Mouse (Mus musculus): Measurements from ENCODE around the gene Chil1. TPM values are rescaled to one million over a fixed set of nuclear protein-coding genes. Genes with fewer than 3 reads are reported as not detected.

Gene Chil1
- 4.5 and 6.2 TPM in 2 replicates for total RNA-seq (2014; rRNA removed)
- polyA plus RNA-seq (2015; fragmentation: Nextera tagmentation; extraction: Ambion mirVana), result 3.1 and 4.1 TPM in 2 replicates

DNA sequence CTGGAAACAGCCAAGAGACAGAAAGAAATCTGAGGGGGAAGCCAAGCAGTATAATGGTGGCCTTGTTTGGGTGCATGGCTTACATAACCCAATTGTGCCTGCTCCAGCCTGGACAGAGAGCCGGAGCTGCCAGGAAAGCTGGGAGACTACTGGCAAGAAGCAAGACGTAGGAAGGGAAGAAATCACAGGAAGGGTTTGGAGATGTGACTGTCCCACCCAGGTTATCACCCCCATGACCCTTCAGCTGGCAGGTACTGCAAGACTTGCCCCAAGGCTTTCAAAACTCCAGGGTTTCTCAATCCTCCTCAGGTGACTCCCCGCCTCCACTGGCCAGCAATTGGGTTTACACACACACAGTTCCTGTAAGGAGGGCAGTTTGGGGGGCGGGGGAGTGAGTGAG, at the start of gene Chil1:
Gene Chil1 (plus strand): TSS at position 152 of the 400 bp plus-strand sequence.
- no peaks in the 10 kb centered on the region for H3K36me3 ChIP-seq (ENCODE audit: insufficient read depth, low read length)
- H3K9me3 ChIP-seq (ENCODE audit: low read length), result no peaks in the 10 kb centered on the region
- peak; percentile 12 for DNase-seq (ENCODE audit: low spot score)
- WGBS, result 54% methylated on average over 4 of the region's 4 CpGs
- no peak for TF ChIP-seq CTCF (IDR thresholded peaks at IDR 0.05; ENCODE audit: low read depth)
- no peaks in the 10 kb centered on the region for H3K4me1 ChIP-seq (ENCODE audit: insufficient read depth, low read length)
- H3K4me3 ChIP-seq (ENCODE audit: low read length), result no peak within 1 kb of the TSS
- H3K27ac ChIP-seq, result peak within 1 kb of the TSS; percentile 7; the same call in 1 of the 2 replicates
- no peak within 1 kb of the TSS for H3K4me2 ChIP-seq (ENCODE audit: low read depth, low read length)
- ATAC-seq, result peak; percentile 29; the same call in 1 of the 2 replicates
- no peak within 1 kb of the TSS for H3K9ac ChIP-seq (replicated peaks; ENCODE audit: low read length)
- H3K27me3 ChIP-seq (ENCODE audit: insufficient read depth, low read length), result no peaks in the 10 kb centered on the region

GRCm38 (mm10) chr1:134133316-134133715, 48.7 kb upstream of the Chil1 start:
- H3K4me1 ChIP-seq (ENCODE audit: insufficient read depth, low read length), result no peaks in the 10 kb centered on the region
- no peak overlapping the region for H3K4me3 ChIP-seq (ENCODE audit: low read length)
- WGBS, result 56% methylated on average over 11 of the region's 11 CpGs
- no peak for ATAC-seq
- no peak overlapping the region for H3K27ac ChIP-seq
- no peak for TF ChIP-seq CTCF (IDR thresholded peaks at IDR 0.05; ENCODE audit: low read depth)
- DNase-seq (ENCODE audit: low spot score), result no peak
- no peak overlapping the region for H3K9ac ChIP-seq (replicated peaks; ENCODE audit: low read length)
- no peaks in the 10 kb centered on the region for H3K9me3 ChIP-seq (ENCODE audit: low read length)
- H3K27me3 ChIP-seq (ENCODE audit: insufficient read depth, low read length), result no peaks in the 10 kb centered on the region
- no peak overlapping the region for H3K4me2 ChIP-seq (ENCODE audit: low read depth, low read length)
- no peaks in the 10 kb centered on the region for H3K36me3 ChIP-seq (ENCODE audit: insufficient read depth, low read length)

GRCm38 (mm10) chr1:134136351-134136750, 45.6 kb upstream of the Chil1 start:
- WGBS, result 62% methylated on average over 3 of the region's 3 CpGs
- H3K4me3 ChIP-seq (ENCODE audit: low read length), result no peak overlapping the region
- TF ChIP-seq CTCF (IDR thresholded peaks at IDR 0.05; ENCODE audit: low read depth), result no peak
- no peaks in the 10 kb centered on the region for H3K4me1 ChIP-seq (ENCODE audit: insufficient read depth, low read length)
- H3K4me2 ChIP-seq (ENCODE audit: low read depth, low read length), result no peak overlapping the region
- no peak overlapping the region for H3K27ac ChIP-seq
- H3K36me3 ChIP-seq (ENCODE audit: insufficient read depth, low read length), result no peaks in the 10 kb centered on the region
- ATAC-seq (no peak), DNase-seq (ENCODE audit: low spot score) (no peak)
- no peaks in the 10 kb centered on the region for H3K27me3 ChIP-seq (ENCODE audit: insufficient read depth, low read length)
- no peaks in the 10 kb centered on the region for H3K9me3 ChIP-seq (ENCODE audit: low read length)
- no peak overlapping the region for H3K9ac ChIP-seq (replicated peaks; ENCODE audit: low read length)

DNA sequence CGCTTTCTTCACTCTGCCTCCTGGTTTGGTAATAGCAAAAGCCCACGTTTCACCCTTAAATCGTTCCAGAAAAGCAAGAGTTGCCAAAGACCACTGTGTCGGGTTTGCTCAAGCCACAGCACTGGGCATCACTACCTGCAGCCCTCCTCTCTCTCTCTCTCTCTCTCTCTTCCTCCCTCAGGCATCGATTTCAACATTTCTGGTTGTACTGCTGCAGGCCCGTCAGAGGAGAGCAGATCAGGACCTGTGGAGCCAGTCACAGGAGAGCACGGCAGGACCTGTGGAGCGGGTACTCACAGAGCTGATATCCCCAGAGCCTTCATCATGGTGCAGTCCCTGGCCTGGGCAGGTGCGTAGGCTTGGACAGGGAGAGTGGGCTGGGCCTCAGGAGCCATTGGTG, 43.6 kb upstream of the Chil1 start:
- WGBS, result 91% methylated on average over 9 of the region's 9 CpGs
- no peaks in the 10 kb centered on the region for H3K27me3 ChIP-seq (ENCODE audit: insufficient read depth, low read length)
- DNase-seq (ENCODE audit: low spot score) (no peak), ATAC-seq (no peak)
- no peak overlapping the region for H3K4me3 ChIP-seq (ENCODE audit: low read length)
- H3K36me3 ChIP-seq (ENCODE audit: insufficient read depth, low read length), result no peaks in the 10 kb centered on the region
- no peak overlapping the region for H3K4me2 ChIP-seq (ENCODE audit: low read depth, low read length)
- no peak overlapping the region for H3K9ac ChIP-seq (replicated peaks; ENCODE audit: low read length)
- no peak for TF ChIP-seq CTCF (IDR thresholded peaks at IDR 0.05; ENCODE audit: low read depth)
- H3K4me1 ChIP-seq (ENCODE audit: insufficient read depth, low read length), result no peaks in the 10 kb centered on the region; the same call in 1 of the 2 replicates
- no peaks in the 10 kb centered on the region for H3K9me3 ChIP-seq (ENCODE audit: low read length)
- no peak overlapping the region for H3K27ac ChIP-seq

- peak; percentile 32 for DNase-seq (ENCODE audit: low spot score)
- Histone ChIP-seq H3K36me3 (ENCODE audit: insufficient read depth, low read length) (no peaks in the 10 kb centered on the region), H3K4me2 (ENCODE audit: low read depth, low read length) (no peak overlapping the region), H3K4me3 (ENCODE audit: low read length) (no peak overlapping the region), H3K9me3 (ENCODE audit: low read length) (no peaks in the 10 kb centered on the region), H3K9ac (replicated peaks; ENCODE audit: low read length) (no peak overlapping the region), H3K27ac (no peak overlapping the region), H3K27me3 (ENCODE audit: insufficient read depth, low read length) (no peaks in the 10 kb centered on the region), H3K4me1 (ENCODE audit: insufficient read depth, low read length) (no peaks in the 10 kb centered on the region; the same call in 1 of the 2 replicates)
- 32% methylated on average over 4 of the region's 4 CpGs for WGBS
- no peak for ATAC-seq
- no peak for TF ChIP-seq CTCF (IDR thresholded peaks at IDR 0.05; ENCODE audit: low read depth)
Measured at GRCm38 (mm10) chr1:134142363-134142794, 39.6 kb upstream of the Chil1 start.

DNA sequence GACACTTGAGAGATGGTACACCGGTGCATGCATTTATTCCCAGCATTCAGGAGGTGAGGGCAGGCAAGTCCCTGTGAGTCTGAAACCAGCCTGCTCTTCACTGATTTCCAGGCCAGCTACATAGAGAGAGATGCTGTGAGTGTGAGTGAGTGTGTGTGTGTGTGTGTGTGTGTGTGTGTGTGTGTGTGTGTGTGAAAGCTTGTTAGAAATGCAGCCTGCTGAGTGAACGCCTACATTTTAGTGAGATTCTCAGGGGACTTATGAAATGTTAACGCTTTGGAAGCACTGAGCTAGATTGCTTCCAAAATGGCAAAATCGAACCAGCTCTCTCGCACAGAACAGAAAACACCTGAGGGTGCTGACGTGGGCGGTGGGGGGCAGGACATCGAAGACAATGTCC, 35.9 kb upstream of the Chil1 start:
- TF ChIP-seq CTCF (IDR thresholded peaks at IDR 0.05; ENCODE audit: low read depth), result no peak
- Histone ChIP-seq H3K4me2 (ENCODE audit: low read depth, low read length) (no peak overlapping the region), H3K27ac (no peak overlapping the region), H3K4me3 (ENCODE audit: low read length) (no peak overlapping the region), H3K4me1 (ENCODE audit: insufficient read depth, low read length) (no peaks in the 10 kb centered on the region; the same call in 1 of the 2 replicates), H3K36me3 (ENCODE audit: insufficient read depth, low read length) (no peaks in the 10 kb centered on the region), H3K9me3 (ENCODE audit: low read length) (no peaks in the 10 kb centered on the region), H3K27me3 (ENCODE audit: insufficient read depth, low read length) (no peaks in the 10 kb centered on the region), H3K9ac (replicated peaks; ENCODE audit: low read length) (no peak overlapping the region)
- DNase-seq (ENCODE audit: low spot score) (no peak), ATAC-seq (no peak)
- WGBS, result 73% methylated on average over 8 of the region's 8 CpGs

- H3K27me3 ChIP-seq (ENCODE audit: insufficient read depth, low read length), result no peaks in the 10 kb centered on the region
- no peak for DNase-seq (ENCODE audit: low spot score)
- no peak for TF ChIP-seq CTCF (IDR thresholded peaks at IDR 0.05; ENCODE audit: low read depth)
- ATAC-seq, result no peak
- no peaks in the 10 kb centered on the region for H3K9me3 ChIP-seq (ENCODE audit: low read length)
- H3K36me3 ChIP-seq (ENCODE audit: insufficient read depth, low read length), result no peaks in the 10 kb centered on the region
- no peak overlapping the region for H3K4me3 ChIP-seq (ENCODE audit: low read length)
- 70% methylated on average over 8 of the region's 8 CpGs for WGBS
- no peaks in the 10 kb centered on the region for H3K4me1 ChIP-seq (ENCODE audit: insufficient read depth, low read length)
- H3K4me2 ChIP-seq (ENCODE audit: low read depth, low read length), result no peak overlapping the region
- no peak overlapping the region for H3K9ac ChIP-seq (replicated peaks; ENCODE audit: low read length)
- H3K27ac ChIP-seq, result no peak overlapping the region
Measured at GRCm38 (mm10) chr1:134150076-134150475, 31.9 kb upstream of the Chil1 start.
